Mouse (Mus musculus): ENCODE results near the gene Iqschfp.

DNA sequence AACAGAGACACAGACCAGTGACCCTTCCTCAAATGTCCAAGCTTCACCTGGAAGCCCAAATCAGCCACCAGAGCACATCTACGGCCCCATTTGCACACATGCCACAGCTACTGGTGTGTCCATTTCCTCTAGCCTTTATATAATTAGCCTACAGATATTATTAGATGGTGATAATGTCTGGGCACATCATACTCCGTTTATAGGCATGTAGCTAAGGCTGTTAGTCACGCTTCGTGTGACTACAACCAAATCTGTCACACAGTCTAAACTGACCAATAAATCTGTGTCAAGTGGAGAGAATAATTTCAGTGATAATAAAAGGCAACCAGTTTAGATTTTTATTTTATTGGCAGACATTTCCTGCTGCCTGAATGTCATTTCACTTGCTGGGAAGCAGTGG, 511.3 kb downstream of the Iqschfp start:
- TF ChIP-seq GATA1 (IDR thresholded peaks at IDR 0.05; ENCODE audit: borderline replicate concordance, low read length) (no peak), FLI1 (IDR thresholded peaks at IDR 0.05; ENCODE audit: low read length) (no peak)

Data from megakaryocyte, embryonic 14.5 days (primary cell).